Mouse (Mus musculus): ENCODE data around the gene Spaca6.
"Not testable (repeated sequence)": the region's sequence is repeated elsewhere in the genome, so short reads cannot be mapped to it uniquely, and the experiment has no call there.

The Spaca6 gene

DNA sequence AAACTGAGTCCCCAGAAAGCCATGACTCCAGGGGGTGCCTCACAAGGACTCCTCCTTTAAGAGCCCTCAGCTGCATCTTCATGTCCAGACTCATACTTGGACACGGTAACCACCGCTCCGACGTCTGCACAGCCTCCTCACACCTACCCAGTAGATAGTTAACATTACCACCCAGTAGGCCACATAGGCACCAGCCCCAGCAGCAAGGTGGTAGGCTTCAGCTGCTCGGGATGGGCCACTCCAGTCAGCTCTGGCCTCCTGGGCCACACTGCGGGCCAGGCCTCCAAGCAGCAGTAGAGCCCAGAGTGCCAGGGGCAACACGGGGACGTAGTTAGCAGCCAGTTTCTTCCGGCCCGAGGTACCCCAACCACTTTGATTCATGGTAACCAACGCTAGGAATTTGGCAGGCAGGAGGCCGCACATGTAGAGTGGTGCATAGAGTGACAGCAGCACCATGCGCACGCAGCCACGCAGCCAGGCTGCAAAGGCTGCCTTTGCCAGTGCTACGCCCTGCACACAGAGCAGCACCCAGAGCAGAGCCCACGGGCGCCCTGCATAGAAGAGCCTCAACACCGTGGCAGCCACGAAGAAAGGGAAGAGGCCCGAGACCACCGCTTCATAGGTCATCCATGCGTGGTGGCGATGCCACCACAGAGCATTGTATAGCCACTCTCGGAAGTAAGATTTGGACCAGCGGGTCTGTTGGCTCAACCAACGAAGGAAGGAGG is 16.7 kb downstream of the Spaca6 start:
- no peak; the same call in 1 of the 2 replicates for ATAC-seq (ENCODE audit: insufficient number of reproducible peaks, low FRiP score, low TSS enrichment)

DNA sequence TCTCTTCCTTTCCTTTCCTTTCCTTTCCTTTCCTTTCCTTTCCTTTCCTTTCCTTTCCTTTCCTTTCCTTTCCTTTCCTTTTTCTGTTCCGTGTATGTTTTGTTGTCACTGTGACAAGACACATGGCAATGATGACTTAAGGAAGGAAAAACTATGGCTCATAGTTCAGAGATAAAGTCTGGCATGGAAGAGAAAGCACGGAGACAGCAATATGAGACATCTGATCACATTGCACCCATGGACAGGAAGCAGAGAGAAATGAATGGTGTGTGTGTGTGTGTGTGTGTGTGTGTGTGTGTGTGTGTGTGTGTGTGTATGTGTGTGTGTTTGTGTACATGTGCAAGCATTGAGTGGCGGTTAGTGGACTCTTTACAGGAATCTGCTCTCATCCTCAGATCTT is 17.6 kb downstream of the Spaca6 start:
- not testable (repeated sequence) for ATAC-seq (ENCODE audit: insufficient number of reproducible peaks, low FRiP score, low TSS enrichment)

DNA sequence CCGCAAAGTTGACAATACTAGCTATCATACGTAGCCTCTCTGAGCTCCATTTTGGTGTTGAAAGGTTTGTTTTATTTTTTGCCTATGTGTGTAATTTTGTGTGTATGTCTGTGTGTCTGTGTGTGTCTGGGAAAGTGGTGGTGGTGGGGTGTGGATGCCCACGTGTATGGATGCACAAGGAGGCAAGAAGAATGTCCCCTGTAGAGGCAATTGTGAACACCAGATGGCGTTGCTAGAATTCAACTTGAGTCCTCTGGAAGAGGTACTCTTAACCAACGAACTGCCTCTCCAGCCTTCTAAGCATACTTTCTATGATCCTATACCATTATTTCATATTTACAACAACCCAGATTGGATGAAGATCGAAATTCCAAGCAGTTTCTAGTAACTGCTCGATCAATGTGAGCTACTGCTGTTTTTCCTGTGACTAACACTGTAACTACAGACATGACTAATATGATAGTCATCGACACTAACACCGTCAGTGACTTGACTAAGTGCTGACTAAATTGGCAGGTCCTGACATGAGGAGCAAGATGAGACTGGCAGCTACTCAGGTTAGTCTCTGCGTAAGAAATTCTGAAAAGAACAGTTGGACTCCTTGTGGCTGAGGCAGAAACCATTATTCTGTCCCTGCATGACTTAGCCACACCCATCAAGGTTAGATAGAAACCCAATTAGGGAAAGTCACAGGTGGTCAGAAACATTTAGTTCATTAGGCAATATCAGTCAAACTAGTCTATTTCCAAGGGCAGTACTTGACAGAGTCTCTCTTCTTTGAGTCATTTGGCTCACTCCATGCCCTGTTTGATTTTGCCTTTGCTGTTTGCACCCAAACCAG is 18.4 kb downstream of the Spaca6 start:
- no peak for ATAC-seq (ENCODE audit: insufficient number of reproducible peaks, low FRiP score, low TSS enrichment)

DNA sequence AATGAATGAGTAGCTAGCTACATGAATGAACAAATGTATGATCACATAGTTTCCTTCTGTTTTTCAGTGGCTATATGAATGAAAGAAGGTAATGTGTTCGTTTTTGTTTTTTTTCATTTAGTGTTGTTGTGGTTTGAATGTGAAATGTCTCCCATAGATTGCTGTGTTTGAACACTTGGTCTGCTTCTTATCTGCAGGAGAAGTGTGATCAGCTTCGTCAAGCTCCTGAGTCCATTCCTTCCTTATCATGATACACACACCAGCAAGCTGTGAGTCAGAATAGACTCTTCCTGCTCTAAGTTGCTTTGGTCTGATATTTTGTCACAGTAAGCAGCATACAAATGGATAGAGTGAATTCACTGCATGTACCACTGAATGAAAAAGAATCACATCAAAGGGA is 22.0 kb downstream of the Spaca6 start:
- ATAC-seq (ENCODE audit: insufficient number of reproducible peaks, low FRiP score, low TSS enrichment) = no peak

DNA sequence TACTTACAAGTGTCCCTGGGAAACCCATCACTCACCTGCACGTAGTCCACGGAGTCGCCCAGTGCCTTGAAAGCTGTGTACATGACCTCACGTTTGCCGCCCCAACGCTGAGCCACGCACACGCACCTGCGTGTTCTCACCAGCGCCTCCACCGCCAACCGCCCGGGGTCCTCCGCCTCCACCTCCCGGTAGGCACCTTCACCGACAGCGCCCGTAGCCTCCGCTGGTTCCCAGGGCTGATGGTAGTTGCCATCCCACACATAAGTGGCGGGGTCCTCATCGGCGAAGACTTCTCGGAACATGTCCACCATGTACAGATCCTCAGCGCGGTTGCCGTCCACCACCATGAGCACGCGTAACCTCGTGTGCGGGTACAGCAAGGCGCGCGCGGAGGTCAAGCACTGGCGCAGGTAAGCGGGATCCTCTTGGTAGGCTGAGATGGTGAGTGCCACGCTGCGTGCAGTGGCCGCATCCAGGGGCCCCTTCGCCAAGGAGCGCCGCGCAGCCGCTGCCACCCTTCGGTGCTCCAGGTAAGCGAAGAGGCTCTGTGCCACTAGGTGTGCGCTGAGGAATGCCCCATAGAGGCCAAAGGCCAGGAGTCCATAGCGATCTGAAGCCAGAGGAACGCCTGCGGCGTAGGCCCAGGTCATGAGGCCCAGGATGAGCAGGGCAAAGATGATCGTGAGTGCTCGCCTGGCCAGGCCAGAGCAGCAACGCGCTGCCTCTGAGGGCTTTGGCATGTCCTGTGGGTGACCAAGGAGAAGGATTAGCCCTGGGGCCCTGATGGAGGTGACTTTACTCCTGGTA is 23.2 kb downstream of the Spaca6 start:
- peak; percentile 31; the same call in 1 of the 2 replicates for ATAC-seq (ENCODE audit: insufficient number of reproducible peaks, low FRiP score, low TSS enrichment)

DNA sequence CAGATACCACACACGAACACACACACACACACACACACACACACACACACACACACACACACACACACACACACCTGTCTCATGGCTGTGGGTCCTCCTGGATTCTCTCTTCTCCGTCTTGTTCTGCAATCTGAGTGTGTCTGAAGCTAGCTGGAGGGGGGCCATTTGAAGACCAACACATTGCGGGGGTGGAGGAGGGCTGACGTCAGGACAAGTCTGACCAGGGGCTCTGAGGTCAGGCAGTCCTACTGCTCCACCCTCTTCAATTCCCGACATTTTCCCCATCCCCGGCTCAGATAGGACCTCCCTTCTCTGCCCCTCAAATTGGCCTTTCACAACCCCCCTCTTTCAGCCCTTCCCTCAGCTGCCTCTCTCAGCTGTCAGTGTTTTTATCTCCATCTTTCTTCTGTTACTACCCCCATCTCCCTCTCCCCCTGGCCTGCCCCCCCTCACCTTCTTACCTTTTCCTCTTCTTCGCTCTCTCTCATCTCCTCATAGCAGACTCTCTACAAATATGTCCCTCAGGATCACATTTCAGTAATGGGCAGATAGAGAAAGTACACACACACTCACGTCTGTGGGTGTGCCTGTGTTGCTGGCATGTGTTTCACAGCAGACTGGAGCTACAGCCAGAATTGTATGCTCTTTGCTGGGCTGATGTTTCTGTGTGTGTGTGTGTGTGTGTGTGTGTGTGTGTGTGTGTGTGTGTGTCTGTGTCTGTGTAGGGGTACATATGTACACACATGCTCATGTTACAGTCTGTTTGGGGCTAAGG is 28.3 kb downstream of the Spaca6 start, which contains the start of gene Has1:
Gene Has1, minus strand, starts transcription at position 142 of the 775 bp plus-strand sequence.
- ATAC-seq (ENCODE audit: insufficient number of reproducible peaks, low FRiP score, low TSS enrichment) = no peak

DNA sequence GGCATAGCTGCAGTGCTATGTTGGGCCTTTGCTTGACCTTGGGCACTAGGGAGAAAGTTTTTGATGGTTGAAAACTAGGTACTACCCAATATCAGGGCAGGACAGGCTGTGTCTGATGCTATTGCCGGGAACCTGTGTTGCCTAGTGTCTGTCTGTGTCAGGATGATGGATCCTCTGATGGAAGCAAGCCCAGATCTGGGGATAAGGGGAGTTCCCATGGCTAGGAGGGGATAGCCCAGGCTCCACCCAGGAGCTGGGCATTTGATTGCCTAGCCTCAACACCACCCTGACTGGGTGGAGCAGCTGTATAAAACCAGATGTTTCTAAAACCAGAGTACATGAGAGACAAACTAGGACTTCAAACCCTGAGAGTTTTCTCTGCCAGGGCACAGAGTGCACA is 29.7 kb downstream of the Spaca6 start:
- ATAC-seq (ENCODE audit: insufficient number of reproducible peaks, low FRiP score, low TSS enrichment) = no peak

DNA sequence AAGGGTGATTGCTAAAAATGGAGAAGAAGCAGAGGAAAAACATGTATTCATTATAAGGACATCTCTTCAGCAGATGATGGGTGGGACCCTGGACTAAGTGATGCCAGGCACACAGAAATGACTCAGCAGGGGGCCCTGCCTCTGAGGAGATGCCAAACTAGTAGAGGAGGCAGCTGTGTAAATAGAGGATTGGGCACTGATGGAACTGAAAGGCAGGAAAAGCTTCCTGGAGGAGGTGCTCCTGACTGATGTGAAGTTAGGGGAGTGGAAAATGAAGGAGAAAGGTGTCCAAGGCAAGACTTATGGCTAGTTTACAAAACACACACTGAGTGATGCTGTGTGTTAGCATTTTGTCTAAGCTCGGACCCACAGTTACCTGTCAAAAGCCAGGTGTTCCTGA is 30.5 kb downstream of the Spaca6 start:
- ATAC-seq (ENCODE audit: insufficient number of reproducible peaks, low FRiP score, low TSS enrichment) = no peak

DNA sequence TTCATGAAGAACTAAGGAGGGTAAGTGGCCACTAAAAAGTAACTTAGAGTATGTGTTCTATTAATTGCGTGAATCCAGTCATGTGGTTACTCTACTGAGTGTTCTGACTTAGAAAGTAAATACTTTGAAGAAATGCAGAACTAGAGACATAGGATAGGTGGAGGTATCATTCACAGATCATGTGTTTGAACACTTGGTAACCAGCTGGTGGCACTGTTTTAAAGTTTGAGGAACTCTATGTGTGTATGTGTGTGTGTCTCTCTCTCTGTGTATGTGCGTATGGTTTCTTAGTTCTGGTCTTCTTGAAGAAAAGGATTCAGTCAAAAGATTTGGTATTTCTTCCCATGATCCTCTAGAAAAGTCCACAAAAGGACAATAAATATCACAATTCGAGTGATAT is 33.2 kb downstream of the Spaca6 start:
- ATAC-seq (ENCODE audit: insufficient number of reproducible peaks, low FRiP score, low TSS enrichment) = no peak

DNA sequence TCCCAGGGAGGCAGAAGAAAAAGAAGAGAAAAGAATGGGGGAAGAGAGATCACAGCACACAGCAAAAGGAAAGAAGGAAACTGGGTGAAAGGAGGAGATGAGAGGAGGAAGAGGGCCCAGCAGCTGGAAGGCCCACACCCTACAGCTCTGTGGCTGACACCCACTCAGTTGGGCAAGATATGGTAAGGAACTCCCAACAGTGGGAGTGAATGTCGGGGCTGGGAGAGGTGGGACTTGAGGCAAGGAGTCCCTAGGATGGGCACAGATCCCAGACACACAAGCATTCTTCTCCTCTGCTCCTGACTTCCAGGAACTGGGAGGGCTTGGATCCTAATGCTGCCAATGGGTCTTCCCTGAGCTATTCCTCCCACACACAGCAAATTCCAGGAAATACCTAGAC is 35.4 kb downstream of the Spaca6 start:
- no peak for ATAC-seq (ENCODE audit: insufficient number of reproducible peaks, low FRiP score, low TSS enrichment)

DNA sequence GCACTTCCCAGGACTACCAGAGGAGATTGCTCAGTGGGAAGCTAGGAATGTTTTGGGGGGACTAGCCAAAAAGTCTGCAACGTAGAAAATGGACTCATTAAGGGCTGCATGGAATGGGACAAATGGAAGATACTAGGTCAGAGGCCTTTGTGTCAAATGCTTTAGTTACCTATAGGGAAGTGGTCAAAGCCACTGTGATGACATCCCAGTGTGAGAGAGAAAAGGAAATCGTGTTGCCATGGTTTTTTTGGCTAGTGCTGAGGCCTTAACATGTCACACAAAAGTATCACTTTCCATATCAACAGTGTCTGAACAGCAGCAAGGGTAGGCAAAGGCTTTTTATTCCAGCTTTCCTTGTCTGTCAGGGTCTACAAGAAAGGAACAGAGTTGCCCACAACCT is 38.2 kb downstream of the Spaca6 start:
- no peak for ATAC-seq (ENCODE audit: insufficient number of reproducible peaks, low FRiP score, low TSS enrichment)

DNA sequence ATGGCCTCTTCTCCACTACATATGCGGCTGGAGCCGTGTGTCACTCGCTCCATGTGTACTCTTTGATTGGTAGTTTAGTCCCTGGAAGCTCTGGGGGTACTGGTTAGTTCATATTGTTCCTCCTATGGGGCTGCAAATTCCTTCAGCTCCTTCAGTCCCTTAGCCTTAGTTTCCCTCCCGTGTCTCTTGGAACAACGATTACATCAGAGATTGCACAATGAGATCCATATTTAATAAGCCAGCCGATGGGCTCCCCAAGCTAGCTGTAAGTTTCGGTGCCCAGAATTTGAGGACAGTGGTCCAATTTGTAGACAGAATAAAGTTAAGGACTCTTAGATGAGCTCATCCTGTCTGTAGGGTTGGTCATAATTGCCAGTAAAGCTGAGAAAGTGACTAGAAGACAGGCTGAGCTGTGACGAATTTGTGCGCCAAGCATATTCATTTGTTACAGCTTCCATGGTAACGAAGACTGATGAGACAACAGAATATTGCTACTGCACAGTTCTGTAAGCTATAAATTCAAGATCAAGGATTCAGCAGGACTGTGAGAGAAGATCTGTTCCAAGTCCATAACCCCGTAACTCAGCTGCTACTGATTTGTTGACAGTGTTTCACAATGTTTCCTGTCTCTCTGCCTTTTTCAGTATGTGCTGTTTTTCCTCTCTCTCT is 40.0 kb downstream of the Spaca6 start:
- ATAC-seq (ENCODE audit: insufficient number of reproducible peaks, low FRiP score, low TSS enrichment) = no peak

DNA sequence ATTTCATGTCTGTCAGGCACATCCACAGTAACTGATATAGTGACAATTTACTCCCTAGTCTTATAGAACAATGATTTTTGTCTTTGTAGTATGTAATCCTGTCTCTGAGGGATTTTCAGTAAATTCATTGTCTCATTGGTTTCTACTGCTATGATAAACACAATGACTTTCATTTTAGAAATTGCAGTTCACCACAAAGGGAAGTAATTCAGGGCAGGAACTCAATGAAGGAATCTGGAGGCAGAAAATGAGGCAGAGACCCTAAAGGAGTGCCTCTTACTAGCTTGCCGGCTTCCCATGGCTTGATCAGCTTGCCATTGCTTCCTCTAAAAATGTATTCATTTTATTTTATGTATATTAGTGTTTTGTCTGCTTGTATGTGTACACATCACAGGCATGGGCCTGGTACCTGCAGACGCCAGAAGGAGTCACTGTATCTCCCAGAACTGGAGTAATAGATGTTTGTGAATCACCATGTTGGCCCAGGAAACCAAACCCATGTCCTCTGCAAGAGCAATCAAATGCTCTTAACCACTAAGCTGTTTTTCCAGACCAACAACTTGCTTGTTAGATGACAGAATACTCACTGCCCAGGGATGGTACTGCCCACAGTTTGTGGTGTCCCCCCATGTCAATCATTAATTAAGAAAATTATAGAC is 44.1 kb downstream of the Spaca6 start:
- no peak for ATAC-seq (ENCODE audit: insufficient number of reproducible peaks, low FRiP score, low TSS enrichment)

DNA sequence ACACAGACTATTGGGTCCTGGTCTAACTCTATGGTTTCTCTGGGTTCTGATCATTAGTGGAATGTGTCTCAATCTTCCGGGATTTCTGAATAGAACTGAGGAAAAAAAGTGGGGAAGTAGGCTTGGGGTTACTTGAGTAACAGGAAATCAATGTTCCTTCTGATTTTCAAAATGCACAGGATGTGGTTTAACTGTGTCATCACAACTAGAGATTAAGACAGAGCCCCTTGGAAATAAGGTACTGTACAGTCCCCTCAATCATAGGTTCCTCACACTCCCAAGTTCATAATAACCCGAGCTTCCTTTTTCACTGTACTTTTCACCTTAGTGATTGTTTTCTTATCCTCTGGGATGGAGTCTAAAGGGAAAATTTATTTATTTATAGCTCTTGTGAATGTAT is 44.7 kb downstream of the Spaca6 start:
- no peak for ATAC-seq (ENCODE audit: insufficient number of reproducible peaks, low FRiP score, low TSS enrichment)

DNA sequence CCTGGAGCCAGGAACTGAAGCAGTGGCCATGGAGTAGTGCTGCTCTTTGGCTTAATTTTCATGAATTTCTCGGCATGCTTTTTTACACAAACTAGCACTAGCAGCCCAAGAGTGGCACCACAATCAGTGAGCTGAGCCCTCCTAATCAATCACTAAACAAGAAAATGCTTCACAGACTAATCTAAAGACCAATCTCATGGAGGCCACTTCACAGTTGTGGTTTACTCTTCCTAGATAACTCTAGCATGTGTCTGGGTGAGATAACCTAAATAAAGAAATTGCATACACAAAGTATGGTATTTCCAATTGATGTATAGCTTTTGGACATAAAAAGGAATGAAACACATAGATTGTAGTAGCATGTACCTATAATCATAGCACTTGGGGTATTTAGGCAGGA is 52.4 kb downstream of the Spaca6 start:
- no peak for ATAC-seq (ENCODE audit: insufficient number of reproducible peaks, low FRiP score, low TSS enrichment)

DNA sequence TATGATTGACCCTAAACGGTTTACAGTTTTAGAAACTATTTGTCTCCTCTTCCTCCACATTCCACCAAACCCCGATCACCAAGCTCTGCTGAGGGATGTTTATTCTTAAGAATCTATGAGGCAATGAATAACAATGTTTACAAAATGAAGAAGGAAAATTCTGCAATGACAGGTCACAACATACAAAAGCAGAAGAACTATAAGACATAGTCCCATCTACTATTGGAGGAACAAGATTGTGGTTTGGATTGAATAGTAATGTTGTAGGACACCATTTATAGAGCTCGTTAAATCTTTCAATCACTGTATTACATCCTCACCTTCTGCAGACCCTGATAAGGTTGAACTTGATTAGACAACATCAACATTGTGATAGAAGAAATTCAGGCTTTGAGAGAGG is 55.7 kb downstream of the Spaca6 start:
- ATAC-seq (ENCODE audit: insufficient number of reproducible peaks, low FRiP score, low TSS enrichment) = no peak

DNA sequence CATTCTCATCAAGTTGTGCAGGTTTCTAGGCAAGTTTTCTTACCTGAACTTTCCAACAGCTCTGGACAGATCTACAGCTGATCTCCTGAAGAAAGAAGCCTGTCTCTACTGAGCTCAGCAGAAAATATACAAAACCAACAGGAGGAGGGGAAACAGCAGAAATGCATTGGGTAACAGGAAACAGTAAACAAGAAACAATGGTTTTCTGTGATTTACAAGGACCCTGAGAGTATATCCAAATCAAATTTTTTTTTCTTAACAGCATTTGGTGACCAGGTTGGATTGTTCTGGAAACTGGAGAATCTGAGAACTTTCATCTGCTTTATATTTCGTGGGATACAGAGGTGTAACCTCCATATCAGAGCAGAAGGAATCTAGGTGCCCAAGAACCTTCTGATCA is 56.9 kb downstream of the Spaca6 start, which contains the start of gene Fpr1:
Gene Fpr1, minus strand, starts transcription at position 101 of the 400 bp plus-strand sequence.
- no peak for ATAC-seq (ENCODE audit: insufficient number of reproducible peaks, low FRiP score, low TSS enrichment)

DNA sequence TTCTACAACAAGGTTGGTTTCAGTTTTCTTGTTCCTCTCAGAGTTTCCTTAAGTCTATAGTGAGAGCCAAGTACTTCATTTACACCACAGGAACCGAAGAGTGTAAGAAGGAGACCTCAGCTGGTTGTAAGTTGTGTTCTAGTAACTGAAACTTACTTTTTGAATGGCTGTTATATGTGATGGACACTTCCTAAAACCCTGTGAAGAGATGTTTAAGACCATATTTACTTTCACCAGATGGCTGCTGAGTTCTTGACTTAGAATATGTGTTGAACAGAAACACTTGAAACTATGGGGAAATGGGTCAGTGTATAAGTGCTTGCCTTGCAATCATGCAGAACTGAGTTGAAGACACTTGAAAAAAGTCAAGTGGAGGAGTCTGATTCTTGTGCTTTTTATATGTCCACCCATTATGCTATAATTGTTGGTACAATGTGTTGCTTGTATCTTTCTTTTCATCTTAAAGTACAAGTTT is 60.9 kb downstream of the Spaca6 start, which contains the start of the genes Fpr2 and Fpr3:
Gene Fpr2, plus strand, starts transcription at position 51 of the 475 bp plus-strand sequence.
Gene Fpr3, plus strand, starts transcription at position 79 of the 475 bp plus-strand sequence.
- no peak for ATAC-seq (ENCODE audit: insufficient number of reproducible peaks, low FRiP score, low TSS enrichment)
